Mouse (Mus musculus) ovary, postnatal 14 days (tissue): ENCODE measurements around the gene Defb20.
"Not testable (repeated sequence)": the region's sequence is repeated elsewhere in the genome, so short reads cannot be mapped to it uniquely, and the experiment has no call there.

Experiments
- DNase-seq: peaks from one replicate; pipeline ENCODE4 v3.0.0; 2022; ENCODE audit warnings: low spot score

The Defb20 gene

DNA sequence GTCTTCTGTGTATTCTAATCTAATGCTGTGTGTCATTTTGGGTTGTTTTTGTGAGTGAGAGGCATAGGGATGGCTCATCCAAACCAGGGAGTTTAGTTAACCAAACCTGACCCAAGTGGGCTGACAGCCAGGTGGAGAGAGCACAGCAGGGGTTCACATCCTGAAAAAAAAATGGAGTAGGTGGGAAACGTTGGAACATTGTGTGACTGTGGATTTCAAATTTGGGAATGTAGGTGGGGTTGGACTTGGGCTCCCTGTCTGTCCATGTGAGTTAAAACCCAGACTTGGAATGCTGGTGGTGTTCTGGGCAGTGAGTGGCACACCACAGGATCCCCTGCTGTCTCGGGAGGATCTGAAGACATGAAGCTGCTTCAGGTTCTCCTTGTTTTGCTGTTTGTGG lies at the start of gene Defb20:
Defb20 (plus strand) TSS at position 301 of the 400 bp plus-strand sequence.
- no peak for DNase-seq

GRCm38 (mm10) chr2:152427493-152427892 lies 49.4 kb upstream of the Defb20 start:
- no peak for DNase-seq

GRCm38 (mm10) chr2:152428481-152428880 lies 48.4 kb upstream of the Defb20 start:
- DNase-seq, result not testable (repeated sequence)

DNA sequence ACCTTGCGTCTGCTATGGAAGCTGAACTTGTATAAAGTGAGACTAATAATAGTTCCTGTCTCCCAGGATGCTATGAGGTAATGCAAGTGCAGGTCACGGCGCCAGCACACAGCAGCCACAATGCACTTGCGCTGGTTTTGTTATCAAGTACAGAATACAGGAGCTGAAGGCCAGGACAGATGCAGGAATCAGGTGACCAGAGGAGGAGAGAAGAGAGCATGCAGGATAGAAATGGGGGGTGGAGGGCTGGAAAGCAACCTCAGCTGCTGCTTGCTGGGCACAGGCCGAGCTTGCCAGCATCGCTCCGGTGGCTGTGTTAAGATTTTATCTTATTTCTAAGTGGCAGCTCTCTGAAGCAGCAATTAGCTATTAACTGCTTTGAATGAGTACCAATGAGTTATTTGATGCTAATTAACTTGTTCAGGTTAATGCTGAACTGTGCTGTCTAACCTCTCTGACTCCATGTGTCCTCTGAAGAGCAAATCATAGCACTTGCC lies 40.4 kb upstream of the Defb20 start:
- no peak for DNase-seq

DNA sequence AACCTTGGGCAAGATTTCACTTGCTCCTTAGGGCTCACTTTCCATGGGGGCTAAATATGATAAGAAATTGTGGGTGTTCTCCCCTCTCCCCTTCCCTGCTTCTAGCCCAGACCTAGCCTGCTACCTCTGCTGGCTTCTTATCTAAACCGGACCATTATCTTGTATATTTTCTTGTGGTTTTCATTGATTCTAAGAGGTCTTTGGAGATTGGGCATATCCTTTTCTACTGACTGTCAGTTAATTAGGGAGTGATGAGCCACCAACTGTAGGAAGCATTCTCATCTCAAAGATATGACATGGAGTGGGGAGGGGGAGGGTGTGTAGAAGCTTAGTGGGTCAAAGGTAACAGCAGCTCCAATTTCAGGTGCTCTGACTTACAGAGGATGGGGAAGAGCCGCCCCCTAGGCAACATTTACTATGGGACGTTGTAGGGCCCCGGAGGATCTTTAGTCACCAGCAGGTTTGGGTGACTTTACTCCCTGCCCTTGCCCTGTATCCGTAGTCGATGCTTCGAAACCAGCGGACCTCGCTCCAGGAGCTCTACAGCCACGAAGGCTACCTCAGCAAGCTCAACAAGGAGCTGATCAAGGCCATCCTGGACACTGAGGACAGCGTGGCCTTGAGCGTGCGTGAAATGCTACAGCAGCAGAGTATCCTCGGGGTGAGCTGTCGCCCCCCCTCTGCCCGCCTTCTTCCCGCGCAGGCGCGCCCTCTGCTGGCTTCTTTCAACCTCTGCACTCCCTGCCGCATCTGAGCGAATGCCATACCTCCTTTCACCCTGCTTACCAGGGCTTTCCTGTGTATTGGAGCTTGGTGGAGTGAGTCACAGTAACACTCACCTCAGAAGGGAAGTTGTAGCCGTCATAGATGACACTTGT lies 39.6 kb upstream of the Defb20 start:
- DNase-seq, result peak; percentile 89

- no peak for DNase-seq
These were observed 37.9 kb upstream of the Defb20 start for GRCm38 (mm10) chr2:152438963-152439362.

GRCm38 (mm10) chr2:152439833-152440232 lies 37.0 kb upstream of the Defb20 start:
- DNase-seq, result no peak

DNA sequence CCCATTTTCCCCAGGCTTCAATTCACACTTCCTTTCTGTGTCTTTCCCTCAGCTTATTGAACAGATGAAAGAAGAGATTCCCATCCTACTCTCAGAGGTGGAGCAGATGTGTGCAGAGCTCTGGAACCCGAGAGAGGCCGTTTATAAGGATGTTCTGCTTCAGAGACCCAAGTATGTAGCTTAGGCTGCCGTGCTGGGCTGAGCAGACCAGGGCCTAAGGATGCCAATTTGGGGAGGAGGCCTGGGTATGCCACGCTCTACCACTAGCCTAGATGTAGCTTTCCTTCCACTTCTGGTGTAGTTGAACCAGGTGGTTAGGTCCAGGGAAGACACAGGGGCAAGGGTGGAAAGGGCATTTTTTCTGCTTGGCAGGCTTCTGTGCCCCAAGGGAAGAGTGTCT lies 34.5 kb upstream of the Defb20 start:
- DNase-seq, result no peak

GRCm38 (mm10) chr2:152443281-152443680 lies 33.6 kb upstream of the Defb20 start:
- no peak for DNase-seq

GRCm38 (mm10) chr2:152446642-152447041 lies 30.2 kb upstream of the Defb20 start:
- DNase-seq, result no peak

DNA sequence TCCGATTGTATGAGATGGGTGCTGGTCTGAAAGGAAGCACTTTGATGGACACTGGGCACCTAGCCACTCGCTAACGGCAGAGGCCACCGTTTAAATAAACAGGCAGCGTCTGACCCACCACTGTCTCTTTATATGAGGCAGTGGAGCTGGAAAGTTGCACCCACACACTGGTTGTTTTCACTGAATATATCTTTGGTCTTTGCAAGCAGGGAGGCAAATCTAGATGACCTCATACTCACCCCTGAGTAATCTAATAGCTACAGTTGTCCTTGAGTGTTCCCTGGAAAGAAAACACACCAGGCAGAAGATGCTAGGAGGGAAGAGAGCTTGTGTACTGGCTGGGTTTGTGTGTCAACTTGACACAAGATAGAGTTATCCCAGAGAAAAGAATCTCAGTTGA lies 29.4 kb upstream of the Defb20 start:
- no peak for DNase-seq

- peak; percentile 67 for DNase-seq
These were observed 26.6 kb upstream of the Defb20 start for GRCm38 (mm10) chr2:152450241-152450640.

- DNase-seq, result no peak
These were observed 24.6 kb upstream of the Defb20 start for GRCm38 (mm10) chr2:152452101-152452781.

DNA sequence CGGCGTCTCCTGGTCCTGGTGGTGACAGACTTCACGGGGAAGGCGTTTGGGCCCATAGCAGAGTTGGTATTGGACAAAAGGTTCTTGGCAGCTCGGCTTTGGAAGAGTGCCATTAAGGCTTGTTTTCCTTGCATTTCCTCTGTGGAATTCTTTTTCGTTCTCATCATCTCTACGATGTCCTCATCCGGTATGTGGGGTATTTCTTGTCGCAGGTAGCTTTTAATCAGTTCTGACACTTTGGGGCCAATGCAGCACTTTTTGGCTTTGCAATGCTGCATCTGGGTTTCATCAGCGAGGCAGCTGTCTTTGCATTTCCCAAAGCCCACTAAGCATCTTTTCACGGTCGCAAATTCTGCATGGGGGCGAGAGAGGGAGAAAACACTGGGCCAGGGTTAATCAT lies 17.6 kb upstream of the Defb20 start:
- no peak for DNase-seq

DNA sequence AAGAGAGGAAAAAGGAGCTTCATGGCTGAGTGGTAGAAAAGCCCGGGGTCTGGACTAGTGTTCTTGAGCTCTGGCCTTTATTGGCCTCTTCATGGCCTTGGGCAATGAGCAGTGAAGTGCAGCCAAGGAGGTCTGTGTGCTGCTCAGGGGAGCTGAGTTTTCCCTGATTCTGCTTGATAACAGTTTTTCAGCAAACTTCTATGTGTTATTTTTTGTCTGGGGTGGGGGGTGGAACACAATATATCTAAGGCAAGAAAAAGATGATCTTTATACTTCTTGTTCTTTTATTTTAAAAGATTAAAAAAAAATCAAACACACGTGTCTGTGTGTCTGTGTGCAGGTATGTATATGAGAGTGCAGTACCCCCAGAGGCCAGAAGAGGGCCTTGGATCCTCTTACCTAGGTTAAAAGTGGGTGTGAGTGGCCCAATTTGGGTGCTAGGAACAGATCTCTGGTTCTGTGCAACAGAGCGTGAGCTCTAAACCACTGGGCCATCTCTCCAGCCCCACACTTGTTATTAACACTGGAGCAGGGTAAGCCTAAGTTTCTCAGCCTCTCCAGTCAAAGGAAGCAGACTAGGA lies 12.2 kb upstream of the Defb20 start, which contains the start of gene Defb23:
Defb23 (minus strand) TSS at position 51 of the 581 bp plus-strand sequence.
- no peak for DNase-seq

DNA sequence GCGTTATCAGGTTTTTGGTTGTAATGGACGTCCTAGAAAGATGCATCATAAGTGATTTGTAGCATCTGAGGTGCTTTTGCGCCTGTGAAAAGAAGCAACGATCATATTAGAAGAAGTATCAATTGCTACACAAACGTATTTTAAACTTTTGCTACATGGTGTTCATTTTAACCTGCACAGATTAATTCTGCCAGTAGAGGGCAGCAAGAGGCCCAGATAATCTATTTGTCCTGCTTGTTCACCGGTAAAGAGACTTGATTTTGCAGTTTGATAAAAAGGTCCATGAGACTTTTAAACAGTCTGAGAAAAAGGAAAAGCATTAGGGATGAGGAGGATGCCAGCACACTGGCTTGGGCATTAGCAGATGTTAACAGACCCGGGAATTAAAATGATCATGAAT lies 5.9 kb upstream of the Defb20 start:
- DNase-seq, result peak; percentile 51

- no peak for DNase-seq
These were observed 4.4 kb upstream of the Defb20 start for GRCm38 (mm10) chr2:152472434-152472833.

DNA sequence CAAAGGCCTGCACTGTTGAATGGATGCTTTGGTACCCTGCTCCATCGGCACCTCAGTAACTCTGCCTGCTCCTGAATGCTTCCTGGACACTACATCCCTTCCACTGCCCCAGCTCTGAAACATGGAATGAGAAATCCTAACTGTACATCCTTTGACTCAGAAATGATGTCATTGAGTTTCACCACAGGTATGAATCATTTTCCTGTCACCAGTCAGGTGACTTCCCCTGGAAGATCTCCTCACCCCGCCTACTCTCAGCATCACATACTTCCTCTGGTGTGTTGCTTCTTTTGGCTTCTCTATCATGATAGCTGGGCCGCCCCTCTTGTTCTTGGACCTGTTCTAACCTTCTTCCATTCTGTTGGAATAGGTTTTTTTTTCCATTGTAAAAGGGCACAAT lies 4.0 kb downstream of the Defb20 start:
- DNase-seq, result no peak

DNA sequence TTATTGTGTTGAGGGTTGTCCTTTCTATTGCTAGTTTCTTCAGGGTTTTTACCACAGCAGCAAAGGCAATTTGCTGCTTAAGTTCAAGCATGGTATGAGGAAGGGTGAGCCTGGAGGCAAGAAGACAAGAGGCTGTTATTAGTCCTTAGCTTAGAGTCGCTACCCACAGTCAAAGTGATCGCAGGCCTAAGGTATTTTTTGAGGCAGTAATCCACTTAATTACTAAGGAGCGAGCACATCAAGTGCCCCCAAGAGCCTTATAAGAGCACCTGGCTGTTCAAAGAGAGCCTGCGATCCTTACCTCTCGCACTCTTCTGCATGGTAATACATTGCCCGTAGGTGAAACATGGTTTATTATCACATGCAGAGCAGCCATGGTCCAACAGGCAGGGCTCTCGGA lies 4.9 kb downstream of the Defb20 start:
- no peak for DNase-seq

DNA sequence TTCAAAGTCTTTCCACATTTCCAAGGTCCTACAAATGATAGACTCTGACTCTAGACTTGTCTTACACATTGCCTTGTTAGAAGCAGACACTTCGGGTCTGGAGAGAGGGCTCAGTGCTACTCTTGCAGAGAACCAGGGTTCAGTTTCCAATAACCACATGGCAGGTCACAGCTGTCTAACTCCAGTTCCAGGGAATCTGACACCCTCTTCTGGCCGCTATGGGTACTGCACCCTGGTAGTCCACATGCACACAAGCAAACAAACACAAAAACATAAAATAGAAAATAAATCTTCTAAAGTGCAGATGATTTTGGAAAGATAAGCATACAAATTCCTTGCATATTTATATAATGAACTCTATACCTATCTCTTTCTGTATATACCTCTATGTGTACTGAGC lies 10.2 kb downstream of the Defb20 start:
- no peak for DNase-seq

GRCm38 (mm10) chr2:152490038-152490437 lies 13.2 kb downstream of the Defb20 start, which contains the start of gene Defb22:
Gene Defb22, minus strand, starts transcription at chr2:152490138.
- DNase-seq, result no peak

DNA sequence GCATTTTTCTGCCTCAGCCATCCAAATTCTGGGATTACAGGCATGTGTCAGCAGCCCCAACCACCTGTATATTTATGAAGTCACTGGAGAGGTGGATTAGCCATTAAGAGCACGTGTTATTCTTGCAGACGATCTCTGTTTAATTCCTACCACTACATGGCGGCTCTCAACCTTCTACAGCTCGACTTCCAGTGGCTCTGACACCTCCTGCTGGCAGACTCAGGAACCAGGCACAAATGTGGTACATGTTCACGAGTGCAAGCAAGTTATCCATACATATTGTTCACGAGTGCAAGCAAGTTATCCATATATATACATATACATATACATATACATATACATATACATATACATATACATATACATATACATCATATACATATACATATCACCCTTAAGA lies 16.3 kb downstream of the Defb20 start:
- no peak for DNase-seq

- no peak for DNase-seq
These were observed 21.2 kb downstream of the Defb20 start for GRCm38 (mm10) chr2:152498020-152498419.
